Mouse (Mus musculus) small intestine, adult 2 months (tissue): ENCODE data around the gene Foxo3. TPM values are rescaled to one million over a fixed set of nuclear protein-coding genes. Genes with fewer than 3 reads are reported as not detected.

Source experiments
- H3K27ac ChIP-seq: fragments of 200-500 bp; 2 replicates; pipeline ENCODE4 v1.5.1; 2012; ENCODE audit warnings: low read depth, low read length, control low read depth, inconsistent platforms; ENCODE audit not compliant: insufficient read depth
- H3K27me3 ChIP-seq: fragments of 200-500 bp; 2 replicates; pipeline ENCODE4 v1.6.1; 2012; ENCODE audit warnings: mild to moderate bottlenecking, moderate library complexity, low read length, inconsistent platforms; ENCODE audit not compliant: control insufficient read depth, insufficient read depth
- H3K36me3 ChIP-seq: fragments of 200-500 bp; 2 replicates; pipeline ENCODE4 v1.6.1; 2012; ENCODE audit warnings: mild to moderate bottlenecking, low read length, control low read depth, inconsistent platforms; ENCODE audit not compliant: control insufficient read depth, insufficient read depth
- H3K4me1 ChIP-seq: fragments of 200-500 bp; 2 replicates; pipeline ENCODE4 v1.6.1; 2012; ENCODE audit warnings: low read length, inconsistent platforms, mixed read lengths; ENCODE audit not compliant: control insufficient read depth, insufficient read depth, insufficient read length
- H3K4me3 ChIP-seq: fragments of 200-500 bp; 2 replicates; pipeline ENCODE4 v1.5.1; 2012; ENCODE audit warnings: low read depth, mild to moderate bottlenecking, control low read depth, inconsistent platforms, low read length, moderate library complexity
- CTCF ChIP-seq: fragments of 200-500 bp; IDR thresholded peaks from 2 replicates; pipeline ENCODE4 v1.5.1; 2012; ENCODE audit warnings: low read depth, mild to moderate bottlenecking, control low read depth, inconsistent platforms, low read length, moderate library complexity, mixed read lengths; ENCODE audit not compliant: insufficient replicate concordance, insufficient read length; ENCODE audit errors: extremely low read depth
- POLR2A ChIP-seq: fragments of 200-500 bp; IDR thresholded peaks from 2 replicates; pipeline ENCODE4 v1.6.1; 2012; ENCODE audit warnings: low read depth, mild to moderate bottlenecking, control low read depth, inconsistent platforms, low read length, moderate library complexity
- WGBS: fragments of 180-500 bp; shearing (Covaris S2); methylation state at CpG from one replicate; pipeline ENCODE4 v1.1.7; 2018; 5-methylcytosine and 5-hydroxymethylcytosine counted together
- polyA plus RNA-seq: library from polyadenylated mRNA; depleted of rRNA; stranded (reverse); fragments of >200 nt; gene quantifications from 2 replicates; pipeline ENCODE4 v1.2.3, GENCODE M21; 2012

The Foxo3 gene
- polyA plus RNA-seq, 1 experiment, result 49.5 TPM

- peaks cover 10% of the 10 kb centered on the region for H3K4me1 ChIP-seq
These were observed 27.9 kb downstream of the Foxo3 start for GRCm38 (mm10) chr10:42248644-42249043.

GRCm38 (mm10) chr10:42248156-42248555, 28.4 kb downstream of the Foxo3 start:
- Histone ChIP-seq H3K4me3 (no peak overlapping the region), H3K27me3 (no peaks in the 10 kb centered on the region), H3K36me3 (no peaks in the 10 kb centered on the region; the same call in 1 of the 2 replicates), H3K27ac (no peak overlapping the region), H3K4me1 (peaks cover 10% of the 10 kb centered on the region)
- 33% methylated on average over 4 of the region's 4 CpGs for WGBS
- TF ChIP-seq POLR2A (no peak), CTCF (no peak)

More at GRCm38 (mm10) chr10:42248644-42249043, 27.9 kb downstream of the Foxo3 start:
- Histone ChIP-seq H3K27me3 (no peaks in the 10 kb centered on the region), H3K36me3 (no peaks in the 10 kb centered on the region), H3K4me3 (no peak overlapping the region), H3K27ac (no peak overlapping the region)
- 62% methylated on average over 5 of the region's 5 CpGs for WGBS
- TF ChIP-seq POLR2A, result no peak
- no peak for TF ChIP-seq CTCF

GRCm38 (mm10) chr10:42247125-42247816, 29.3 kb downstream of the Foxo3 start:
- Histone ChIP-seq H3K36me3 (no peaks in the 10 kb centered on the region; the same call in 1 of the 2 replicates), H3K27me3 (no peaks in the 10 kb centered on the region), H3K4me3 (no peak overlapping the region), H3K4me1 (peaks cover 10% of the 10 kb centered on the region), H3K27ac (no peak overlapping the region)
- WGBS, result 47% methylated on average over 11 of the region's 11 CpGs
- TF ChIP-seq CTCF (no peak), POLR2A (no peak)

GRCm38 (mm10) chr10:42246483-42246882, 30.1 kb downstream of the Foxo3 start:
- no peak for TF ChIP-seq POLR2A
- TF ChIP-seq CTCF, result no peak

GRCm38 (mm10) chr10:42245636-42246035, 30.9 kb downstream of the Foxo3 start:
- 95% methylated on average over 3 of the region's 3 CpGs for WGBS
- Histone ChIP-seq H3K27ac (no peak overlapping the region), H3K36me3 (no peaks in the 10 kb centered on the region; the same call in 1 of the 2 replicates), H3K27me3 (no peaks in the 10 kb centered on the region), H3K4me1 (peaks cover 6% of the 10 kb centered on the region; the same call in 1 of the 2 replicates), H3K4me3 (no peak overlapping the region)
- TF ChIP-seq POLR2A (no peak), CTCF (no peak)

More at GRCm38 (mm10) chr10:42246483-42246882, 30.1 kb downstream of the Foxo3 start:
- no peaks in the 10 kb centered on the region for H3K27me3 ChIP-seq
- no peak overlapping the region for H3K27ac ChIP-seq
- WGBS, result 82% methylated on average over 3 of the region's 3 CpGs
- no peaks in the 10 kb centered on the region; the same call in 1 of the 2 replicates for H3K36me3 ChIP-seq
- H3K4me1 ChIP-seq, result peaks cover 6% of the 10 kb centered on the region; the same call in 1 of the 2 replicates
- no peak overlapping the region for H3K4me3 ChIP-seq

GRCm38 (mm10) chr10:42245256-42245601, 31.3 kb downstream of the Foxo3 start:
- H3K4me1 ChIP-seq, result peaks cover 6% of the 10 kb centered on the region; the same call in 1 of the 2 replicates
- no peak overlapping the region for H3K4me3 ChIP-seq
- H3K27ac ChIP-seq, result no peak overlapping the region
- WGBS, result 86% methylated on average over 3 of the region's 3 CpGs
- TF ChIP-seq CTCF (no peak), POLR2A (no peak)
- no peaks in the 10 kb centered on the region for H3K27me3 ChIP-seq
- no peaks in the 10 kb centered on the region; the same call in 1 of the 2 replicates for H3K36me3 ChIP-seq

- no peak overlapping the region for H3K27ac ChIP-seq
- 66% methylated on average over 8 of the region's 8 CpGs for WGBS
- H3K4me1 ChIP-seq, result peaks cover 6% of the 10 kb centered on the region; the same call in 1 of the 2 replicates
- TF ChIP-seq POLR2A (no peak), CTCF (no peak)
- no peak overlapping the region for H3K4me3 ChIP-seq
- H3K27me3 ChIP-seq, result no peaks in the 10 kb centered on the region
- no peaks in the 10 kb centered on the region; the same call in 1 of the 2 replicates for H3K36me3 ChIP-seq
These were observed 31.9 kb downstream of the Foxo3 start for GRCm38 (mm10) chr10:42244420-42245255.
